Mouse (Mus musculus): ENCODE data around the gene Hk1. TPM values are rescaled to one million over a fixed set of nuclear protein-coding genes. Genes with fewer than 3 reads are reported as not detected.

Gene Hk1
- total and polyA plus RNA-seq, 3 experiments = 71.0 to 120 (median 120) TPM

GRCm38 (mm10) chr10:62418831-62419356 is 39.2 kb upstream of the Hk1 start:
- no peaks in the 10 kb centered on the region for H3K36me3 ChIP-seq (ENCODE audit: control insufficient read depth, insufficient read depth, low read length)
- no peak overlapping the region for H3K27ac ChIP-seq
- TF ChIP-seq EP300 (IDR thresholded peaks at IDR 0.05; ENCODE audit: insufficient read depth, low read depth, low read length) (no peak), CTCF (IDR thresholded peaks at IDR 0.05) (no peak), POLR2A (IDR thresholded peaks at IDR 0.05; ENCODE audit: insufficient read depth, low read depth, low read length) (no peak)
- WGBS = 89% methylated on average over 7 of the region's 7 CpGs
- H3K79me2 ChIP-seq (replicated peaks; ENCODE audit: control insufficient read depth, insufficient read depth, low read length) = no peaks in the 10 kb centered on the region
- no peaks in the 10 kb centered on the region for H3K4me1 ChIP-seq (ENCODE audit: control insufficient read depth, insufficient read depth, low read length)
- no peaks in the 10 kb centered on the region for H3K27me3 ChIP-seq (ENCODE audit: control insufficient read depth, insufficient read depth, low read length)
- no peak overlapping the region for H3K9ac ChIP-seq (ENCODE audit: low read depth, low read length)
- no peak for DNase-seq
- H3K4me3 ChIP-seq = no peak overlapping the region
- intact Hi-C loops (cut with DNase I) = loop anchor here (10.0 kb wide), 1 partner anchor 234 kb away; no protein-coding TSS in a partner anchor

GRCm38 (mm10) chr10:62413606-62413982 is 33.9 kb upstream of the Hk1 start:
- Histone ChIP-seq H3K27me3 (ENCODE audit: control insufficient read depth, insufficient read depth, low read length) (no peaks in the 10 kb centered on the region; the same call in 1 of the 2 replicates), H3K27ac (no peak overlapping the region), H3K4me3 (no peak overlapping the region), H3K79me2 (replicated peaks; ENCODE audit: control insufficient read depth, insufficient read depth, low read length) (no peaks in the 10 kb centered on the region), H3K36me3 (ENCODE audit: control insufficient read depth, insufficient read depth, low read length) (no peaks in the 10 kb centered on the region), H3K4me1 (ENCODE audit: control insufficient read depth, insufficient read depth, low read length) (no peaks in the 10 kb centered on the region), H3K9ac (ENCODE audit: low read depth, low read length) (no peak overlapping the region)
- no peak for DNase-seq
- intact Hi-C loops (cut with DNase I) = loop anchor here (10.0 kb wide), 1 partner anchor 229 kb away; no protein-coding TSS in a partner anchor
- WGBS = 10% methylated on average over 4 of the region's 4 CpGs
- TF ChIP-seq EP300 (IDR thresholded peaks at IDR 0.05; ENCODE audit: insufficient read depth, low read depth, low read length) = no peak
- TF ChIP-seq CTCF (IDR thresholded peaks at IDR 0.05) = no peak
- no peak for TF ChIP-seq POLR2A (IDR thresholded peaks at IDR 0.05; ENCODE audit: insufficient read depth, low read depth, low read length)

GRCm38 (mm10) chr10:62412906-62413605 is 33.3 kb upstream of the Hk1 start:
- no peaks in the 10 kb centered on the region; the same call in 1 of the 2 replicates for H3K27me3 ChIP-seq (ENCODE audit: control insufficient read depth, insufficient read depth, low read length)
- no peaks in the 10 kb centered on the region for H3K79me2 ChIP-seq (replicated peaks; ENCODE audit: control insufficient read depth, insufficient read depth, low read length)
- no peak overlapping the region for H3K9ac ChIP-seq (ENCODE audit: low read depth, low read length)
- H3K27ac ChIP-seq = no peak overlapping the region
- no peaks in the 10 kb centered on the region for H3K4me1 ChIP-seq (ENCODE audit: control insufficient read depth, insufficient read depth, low read length)
- WGBS = 23% methylated on average over 8 of the region's 8 CpGs
- H3K4me3 ChIP-seq = no peak overlapping the region
- no peaks in the 10 kb centered on the region for H3K36me3 ChIP-seq (ENCODE audit: control insufficient read depth, insufficient read depth, low read length)
- intact Hi-C loops (cut with DNase I) = loop anchor here (10.0 kb wide), 1 partner anchor 228 kb away; no protein-coding TSS in a partner anchor
- no peak for DNase-seq
- no peak for TF ChIP-seq EP300 (IDR thresholded peaks at IDR 0.05; ENCODE audit: insufficient read depth, low read depth, low read length)
- TF ChIP-seq CTCF (IDR thresholded peaks at IDR 0.05) = no peak
- TF ChIP-seq POLR2A (IDR thresholded peaks at IDR 0.05; ENCODE audit: insufficient read depth, low read depth, low read length) = no peak

GRCm38 (mm10) chr10:62411431-62412410 is 32.0 kb upstream of the Hk1 start:
- no peak for TF ChIP-seq POLR2A (IDR thresholded peaks at IDR 0.05; ENCODE audit: insufficient read depth, low read depth, low read length)
- TF ChIP-seq CTCF (IDR thresholded peaks at IDR 0.05) = no peak
- no peak for TF ChIP-seq EP300 (IDR thresholded peaks at IDR 0.05; ENCODE audit: insufficient read depth, low read depth, low read length)
- H3K4me3 ChIP-seq = no peak overlapping the region
- H3K9ac ChIP-seq (ENCODE audit: low read depth, low read length) = no peak overlapping the region
- WGBS = 69% methylated on average over 19 of the region's 19 CpGs
- no peaks in the 10 kb centered on the region; the same call in 1 of the 2 replicates for H3K27me3 ChIP-seq (ENCODE audit: control insufficient read depth, insufficient read depth, low read length)
- H3K27ac ChIP-seq = no peak overlapping the region
- H3K36me3 ChIP-seq (ENCODE audit: control insufficient read depth, insufficient read depth, low read length) = no peaks in the 10 kb centered on the region
- no peaks in the 10 kb centered on the region for H3K4me1 ChIP-seq (ENCODE audit: control insufficient read depth, insufficient read depth, low read length)
- intact Hi-C loops (cut with DNase I) = loop anchor here (1.0 to 10.0 kb wide), 2 partner anchors 136 to 227 kb away; no protein-coding TSS in a partner anchor
- H3K79me2 ChIP-seq (replicated peaks; ENCODE audit: control insufficient read depth, insufficient read depth, low read length) = no peaks in the 10 kb centered on the region
- DNase-seq = no peak

GRCm38 (mm10) chr10:62410943-62411342 is 31.2 kb upstream of the Hk1 start:
- H3K4me3 ChIP-seq = no peak overlapping the region
- no peaks in the 10 kb centered on the region for H3K79me2 ChIP-seq (replicated peaks; ENCODE audit: control insufficient read depth, insufficient read depth, low read length)
- no peaks in the 10 kb centered on the region for H3K36me3 ChIP-seq (ENCODE audit: control insufficient read depth, insufficient read depth, low read length)
- intact Hi-C loops (cut with DNase I) = loop anchor here (1.0 to 10.0 kb wide), 2 partner anchors 136 to 226 kb away; no protein-coding TSS in a partner anchor
- H3K27ac ChIP-seq = no peak overlapping the region
- no peaks in the 10 kb centered on the region for H3K4me1 ChIP-seq (ENCODE audit: control insufficient read depth, insufficient read depth, low read length)
- WGBS = 1% methylated on average over 5 of the region's 5 CpGs
- no peak overlapping the region for H3K9ac ChIP-seq (ENCODE audit: low read depth, low read length)
- no peaks in the 10 kb centered on the region; the same call in 1 of the 2 replicates for H3K27me3 ChIP-seq (ENCODE audit: control insufficient read depth, insufficient read depth, low read length)
- DNase-seq = peak; percentile 60 to 73
- TF ChIP-seq EP300 (IDR thresholded peaks at IDR 0.05; ENCODE audit: insufficient read depth, low read depth, low read length) (no peak), CTCF (IDR thresholded peaks at IDR 0.05) (peak; percentile 91)

All from heart, adult 2 months (tissue).